21 mouse cellular contexts compared by ENCODE assay signal in genomic region chr10:23530715-23531114, GRCm38 (mm10).
DNase-seq lines count a peak whose midpoint lies in the region; ATAC-seq and TF ChIP-seq lines count a peak whose summit lies in the region.
"Had no signal": no experiment of that assay in that cellular context is flagged by ENCODE, and none has a peak within 500 bp of the region (broad histone marks: within the 10 kb centered on the region; RNA-seq: fewer than 3 reads in every experiment).

No protein-coding gene starts in this region.

- H3K79me2 ChIP-seq in C2C12 (ENCODE audit: control insufficient read depth, insufficient read depth): no peaks in the 10 kb centered on the region

- ATAC-seq in hindbrain, embryonic 16.5 days: no peak
- ATAC-seq: forebrain, embryonic 14.5 days; forebrain, embryonic 16.5 days had no signal

- peak; percentile 36 for DNase-seq in 3T3-L1 (ENCODE audit: low read depth, low spot score)
- no peak for DNase-seq in cerebellum, adult 2 months
- no peak for DNase-seq in heart, adult 18-20 months
- DNase-seq: adrenal gland, adult 8-10 months; adrenal gland, postnatal 14 days; B cell, adult 2 months; cerebellum, adult 11 months; cerebellum, adult 18-20 months; cerebellum, adult 9-10 months; cerebellum, postnatal 10 days; cerebellum, postnatal 25 days had no signal

- H3K79me3 ChIP-seq in C2C12 (ENCODE audit: low read depth): no peaks in the 10 kb centered on the region

- 80% methylated on average over 3 of the region's 3 CpGs for WGBS in cerebellum, adult 2 months
- WGBS in hindbrain, embryonic 16.5 days: 81% methylated on average over 3 of the region's 3 CpGs

- H3K4me1 ChIP-seq in embryonic fibroblast, embryonic 13.5 days (ENCODE audit: control insufficient read depth, insufficient read depth, low read length): peaks cover 9% of the 10 kb centered on the region; the same call in 1 of the 2 replicates
- H3K4me1 ChIP-seq in cerebellum, adult 2 months (ENCODE audit: control insufficient read depth, insufficient read depth, low read length): no peaks in the 10 kb centered on the region
- no peaks in the 10 kb centered on the region for H3K4me1 ChIP-seq in hindbrain, embryonic 16.5 days (ENCODE audit: control insufficient read depth, insufficient read depth, low read depth, low read length)
- H3K4me1 ChIP-seq: embryonic facial prominence, embryonic 10.5 days; embryonic facial prominence, embryonic 12.5 days; forebrain, embryonic 10.5 days; forebrain, embryonic 12.5 days had no signal

- no peak for TF ChIP-seq POLR2A in embryonic fibroblast, embryonic 13.5 days (IDR thresholded peaks at IDR 0.05; ENCODE audit: low read depth, low read length)
- no peak for TF ChIP-seq POLR2A in cerebellum, adult 2 months (IDR thresholded peaks at IDR 0.05; ENCODE audit: borderline replicate concordance, insufficient read depth, low read length)

- H3ac ChIP-seq in C2C12 (ENCODE audit: control insufficient read depth, insufficient read length, low read depth): no peak overlapping the region

- no peaks in the 10 kb centered on the region for H3K9me3 ChIP-seq in hindbrain, embryonic 16.5 days (ENCODE audit: control insufficient read depth, low read length)
- H3K9me3 ChIP-seq: embryonic facial prominence, embryonic 10.5 days; embryonic facial prominence, embryonic 12.5 days; forebrain, embryonic 10.5 days; forebrain, embryonic 12.5 days had no signal

- no peak overlapping the region for H3K9ac ChIP-seq in hindbrain, embryonic 16.5 days (ENCODE audit: low read depth, low read length)
- H3K9ac ChIP-seq: embryonic facial prominence, embryonic 12.5 days; forebrain, embryonic 12.5 days had no signal

- H3K4me3 ChIP-seq in C2C12 (ENCODE audit: insufficient read depth, poor library complexity, severe bottlenecking): no peak overlapping the region
- no peak overlapping the region for H3K4me3 ChIP-seq in embryonic fibroblast, embryonic 13.5 days (ENCODE audit: insufficient read depth, low read length)
- H3K4me3 ChIP-seq in cerebellum, adult 2 months (replicated peaks; ENCODE audit: insufficient read depth, low read depth, low read length): no peak overlapping the region
- H3K4me3 ChIP-seq in hindbrain, embryonic 16.5 days (ENCODE audit: low read length): no peak overlapping the region
- H3K4me3 ChIP-seq: embryonic facial prominence, embryonic 10.5 days; embryonic facial prominence, embryonic 12.5 days; erythroblast, embryonic 14.5 days; forebrain, embryonic 10.5 days; forebrain, embryonic 12.5 days had no signal

- 0 out of 2 replicates have a peak overlapping the region, but pooled peaks have one; percentile 1 for H3K27ac ChIP-seq in embryonic fibroblast, embryonic 13.5 days (ENCODE audit: insufficient read depth, low read length)
- H3K27ac ChIP-seq in cerebellum, adult 2 months (ENCODE audit: insufficient read depth, low read length): no peak overlapping the region
- H3K27ac ChIP-seq in hindbrain, embryonic 16.5 days (ENCODE audit: low read depth, low read length): no peak overlapping the region
- H3K27ac ChIP-seq: embryonic facial prominence, embryonic 10.5 days; embryonic facial prominence, embryonic 12.5 days; forebrain, embryonic 10.5 days; forebrain, embryonic 12.5 days had no signal

- H3K27me3 ChIP-seq in C2C12 (ENCODE audit: control insufficient read depth, insufficient read depth, insufficient read length): no peaks in the 10 kb centered on the region
- no peaks in the 10 kb centered on the region for H3K27me3 ChIP-seq in cerebellum, adult 2 months (ENCODE audit: control insufficient read depth, insufficient read depth, low read length)
- no peaks in the 10 kb centered on the region for H3K27me3 ChIP-seq in hindbrain, embryonic 16.5 days (replicated peaks; ENCODE audit: control insufficient read depth, insufficient read depth, low read length)
- H3K27me3 ChIP-seq: embryonic facial prominence, embryonic 12.5 days; forebrain, embryonic 12.5 days had no signal

- H3K36me3 ChIP-seq in C2C12 (ENCODE audit: control insufficient read depth, insufficient read depth): no peaks in the 10 kb centered on the region
- H3K36me3 ChIP-seq in hindbrain, embryonic 16.5 days (ENCODE audit: control insufficient read depth, insufficient read depth, low read length): no peaks in the 10 kb centered on the region
- H3K36me3 ChIP-seq: embryonic facial prominence, embryonic 10.5 days; embryonic facial prominence, embryonic 12.5 days; forebrain, embryonic 10.5 days; forebrain, embryonic 12.5 days had no signal

- no peak overlapping the region for H3K4me2 ChIP-seq in hindbrain, embryonic 16.5 days (ENCODE audit: low read length)
- H3K4me2 ChIP-seq: embryonic facial prominence, embryonic 12.5 days; forebrain, embryonic 12.5 days had no signal

- no peak for TF ChIP-seq CTCF in C2C12 (IDR thresholded peaks at IDR 0.05; ENCODE audit: control insufficient read depth, insufficient read depth, insufficient read length)
- TF ChIP-seq CTCF in embryonic fibroblast, embryonic 13.5 days (IDR thresholded peaks at IDR 0.05; ENCODE audit: borderline replicate concordance, insufficient read depth, low read length): no peak
- TF ChIP-seq CTCF in cerebellum, adult 2 months (IDR thresholded peaks at IDR 0.05; ENCODE audit: borderline replicate concordance, insufficient read depth, low read depth, low read length): no peak

TF ChIP-seq in C2C12, 6 proteins besides CTCF, POLR2A, EP300 and RAD21:
- TF ChIP-seq MYOD1 (IDR thresholded peaks at IDR 0.05; ENCODE audit: control insufficient read depth, insufficient read length, low read depth) (peak; percentile 84), MAX (IDR thresholded peaks at IDR 0.05) (no peak), FOSL1 (IDR thresholded peaks at IDR 0.05; ENCODE audit: insufficient read depth, low read length, poor library complexity, severe bottlenecking) (no peak)
